Mouse (Mus musculus) thymus, postnatal 4 days (tissue): ENCODE measurements around the gene Tsx.
"Not testable (repeated sequence)": the region's sequence is repeated elsewhere in the genome, so short reads cannot be mapped to it uniquely, and the experiment has no call there.

ENCODE experiments used
- DNase-seq: peaks from one replicate; pipeline ENCODE4 v3.0.0; 2021

Gene Tsx

DNA sequence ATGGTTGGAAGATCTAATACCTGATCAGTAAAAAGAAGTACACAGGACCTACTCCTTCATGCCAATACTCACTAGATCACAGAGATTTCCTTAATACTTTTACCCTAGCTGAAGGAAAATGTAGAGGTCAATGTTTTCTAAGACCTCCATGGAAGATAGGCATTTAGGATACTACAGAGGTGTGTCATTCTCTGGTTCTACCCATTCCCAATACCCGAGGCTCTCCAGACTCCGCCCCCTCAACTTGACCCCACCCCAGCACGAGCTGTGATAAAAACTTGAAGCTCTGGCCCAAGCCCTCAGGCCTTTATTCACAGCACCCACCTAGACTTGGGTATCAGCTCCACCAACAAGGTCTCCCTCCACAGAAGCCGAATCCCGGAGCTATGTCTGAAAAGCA, at the start of gene Tsx:
Gene Tsx (plus strand): TSS at position 301 of the 400 bp plus-strand sequence.
- no peak for DNase-seq

GRCm38 (mm10) chrX:103366201-103366600, 48.1 kb upstream of the Tsx start:
- DNase-seq: no peak

- DNase-seq: no peak
Measured at GRCm38 (mm10) chrX:103368650-103369049, 45.6 kb upstream of the Tsx start.

DNA sequence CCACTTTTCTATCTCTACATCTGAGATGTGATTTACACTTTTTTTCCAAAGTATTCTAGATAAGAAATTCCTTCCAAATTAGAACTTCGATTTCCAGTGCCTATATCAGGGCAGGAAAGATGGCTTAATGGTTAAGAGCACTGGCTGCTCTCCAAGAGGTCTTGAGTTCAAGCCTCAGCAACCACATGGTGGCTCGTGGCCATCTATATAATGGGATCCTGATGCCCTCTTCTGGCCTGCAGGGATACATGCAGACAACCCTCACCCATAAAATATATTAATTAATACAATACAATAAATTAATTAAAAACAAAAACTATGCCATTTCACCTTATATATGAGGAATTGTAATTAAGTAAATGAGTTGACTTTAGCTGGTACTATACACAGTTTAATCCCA, 43.0 kb upstream of the Tsx start:
- DNase-seq: no peak

DNA sequence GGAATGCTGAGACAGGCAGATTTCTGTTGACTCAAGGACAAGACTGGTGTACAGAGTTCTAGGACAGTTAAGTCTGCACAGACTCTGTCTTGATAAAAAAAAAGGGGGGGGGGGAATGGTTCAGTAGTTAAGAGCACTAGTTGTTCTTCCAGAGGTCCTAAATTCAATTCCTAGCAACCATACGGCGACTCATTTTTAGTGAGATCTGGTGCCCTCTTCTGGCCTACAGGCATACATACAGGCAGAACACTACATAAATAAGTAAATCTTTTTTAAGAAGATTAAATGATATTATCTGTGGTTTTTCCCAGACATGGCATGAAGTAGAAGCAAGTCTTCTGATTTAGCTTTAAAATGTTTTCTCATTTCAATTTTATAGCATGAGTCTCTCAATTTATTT, 42.6 kb upstream of the Tsx start:
- no peak for DNase-seq

DNA sequence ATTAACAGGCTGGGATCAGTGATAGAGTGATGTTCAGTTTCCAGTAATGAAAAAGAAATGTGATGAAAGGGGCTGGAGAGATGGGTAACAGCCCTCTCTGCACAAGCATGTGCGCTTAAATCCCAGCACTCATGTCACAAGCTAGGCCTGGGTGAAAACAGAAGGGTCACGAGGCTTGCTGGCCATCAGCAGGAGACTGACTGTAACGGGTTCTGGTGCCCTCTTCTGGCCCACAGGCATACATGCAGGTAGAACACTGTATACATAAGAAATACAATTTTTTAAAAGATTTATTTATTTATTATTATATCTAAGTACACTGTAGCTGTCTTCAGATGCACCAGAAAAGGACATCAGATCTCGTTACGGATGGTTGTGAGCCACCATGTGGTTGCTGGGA, 40.0 kb upstream of the Tsx start:
- peak; percentile 6 for DNase-seq

DNA sequence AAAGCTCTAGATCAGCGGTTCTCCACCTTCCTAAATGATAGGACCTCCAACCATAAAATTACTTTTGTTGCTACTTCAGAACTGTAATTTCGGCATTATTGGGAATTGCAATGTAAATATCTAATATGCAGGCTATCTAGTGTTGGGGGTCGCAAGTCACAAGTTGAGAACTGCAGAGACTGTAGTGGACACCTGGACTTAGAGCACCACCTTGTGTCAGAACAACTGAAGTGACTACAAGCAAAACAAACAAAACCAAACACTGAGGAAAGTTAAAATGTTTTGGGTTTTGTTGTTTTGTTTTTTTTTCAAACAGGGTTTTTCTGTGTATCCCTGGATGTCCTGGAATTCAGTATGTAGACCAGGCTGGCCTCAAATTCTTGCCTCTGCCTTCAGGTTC, 29.7 kb upstream of the Tsx start:
- DNase-seq: no peak

DNA sequence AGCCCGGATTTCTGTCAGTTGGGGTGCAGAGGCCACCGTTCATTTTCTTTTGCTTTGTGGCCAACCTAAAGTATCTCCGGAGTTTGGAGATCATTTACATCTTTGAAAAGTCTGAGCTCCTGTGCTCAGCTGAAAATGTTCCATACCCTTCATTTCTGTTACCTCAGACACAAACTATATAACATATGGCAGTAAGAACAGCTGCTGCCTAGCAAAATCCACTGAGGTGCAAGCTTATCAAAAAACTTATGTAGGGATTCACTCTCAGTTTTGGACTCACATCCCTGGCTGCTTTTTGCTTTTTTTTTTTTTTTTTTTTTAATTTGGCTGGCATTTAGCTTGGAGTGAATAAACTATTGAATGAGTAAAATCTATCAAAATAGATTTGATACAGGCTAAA, 26.1 kb upstream of the Tsx start:
- no peak for DNase-seq

DNA sequence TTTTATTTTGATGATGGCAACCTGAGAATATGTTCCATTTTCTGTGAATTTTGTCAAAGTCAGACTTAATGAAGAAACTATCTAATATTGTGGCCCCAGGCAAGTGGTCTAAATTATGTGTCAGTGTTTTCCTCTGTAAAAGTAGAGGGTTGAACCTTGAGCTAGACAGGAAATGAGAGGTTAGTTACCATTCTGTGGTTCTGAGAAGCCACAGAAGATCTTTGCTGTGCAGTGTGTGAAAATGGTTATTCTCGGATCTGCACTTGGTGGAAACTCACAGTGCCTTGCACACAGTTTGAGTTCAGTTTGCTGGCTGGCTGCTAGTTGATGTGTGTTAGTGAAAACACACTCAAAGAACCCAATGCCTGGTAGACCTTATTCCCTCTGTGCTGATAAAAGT, 20.4 kb upstream of the Tsx start:
- no peak for DNase-seq

DNA sequence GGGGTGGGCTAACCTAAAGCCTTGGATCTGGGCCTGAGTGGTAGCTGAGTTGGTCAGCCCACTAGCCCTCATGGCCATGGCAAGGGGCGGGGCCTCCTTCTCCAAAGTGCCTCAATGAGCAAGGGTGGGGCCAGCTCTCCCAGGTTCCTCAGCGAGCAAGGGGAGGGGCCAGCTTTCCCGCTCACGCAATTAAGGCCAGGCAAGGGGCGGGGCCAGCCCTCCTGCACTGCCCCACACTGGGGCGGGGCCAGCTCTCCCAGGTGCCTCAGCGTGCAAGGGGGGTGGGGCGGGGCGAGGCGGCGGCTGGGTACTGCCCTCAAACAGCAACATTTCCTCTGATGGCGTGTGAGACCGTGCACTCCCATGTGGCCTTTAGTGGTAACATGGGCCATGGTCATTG, 9.2 kb upstream of the Tsx start:
- peak; percentile 6 for DNase-seq

GRCm38 (mm10) chrX:103421710-103422109, 7.4 kb downstream of the Tsx start, which contains the start of gene Gm26992:
Gm26992 (plus strand) TSS chrX:103422010.
- no peak for DNase-seq

GRCm38 (mm10) chrX:103427677-103428076, 13.4 kb downstream of the Tsx start:
- no peak for DNase-seq

DNA sequence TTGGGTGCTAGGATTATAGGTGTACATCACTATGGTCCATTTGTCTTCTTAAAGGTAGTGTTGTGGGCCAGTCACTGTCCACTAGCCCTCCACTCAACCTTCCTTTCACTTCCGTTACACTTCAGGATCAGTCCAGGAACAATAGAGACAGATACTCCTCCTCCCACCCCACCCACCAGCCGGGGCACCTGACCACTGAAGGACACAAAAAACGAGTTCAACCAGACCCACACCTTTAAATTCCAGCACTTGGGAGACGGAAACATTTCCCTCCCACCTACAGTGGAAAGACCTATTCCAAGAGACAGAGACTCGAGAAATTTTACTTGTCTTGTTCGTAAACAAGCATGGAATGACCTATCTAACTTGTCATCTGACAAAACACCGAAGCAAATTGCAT, 18.0 kb downstream of the Tsx start:
- no peak for DNase-seq

DNA sequence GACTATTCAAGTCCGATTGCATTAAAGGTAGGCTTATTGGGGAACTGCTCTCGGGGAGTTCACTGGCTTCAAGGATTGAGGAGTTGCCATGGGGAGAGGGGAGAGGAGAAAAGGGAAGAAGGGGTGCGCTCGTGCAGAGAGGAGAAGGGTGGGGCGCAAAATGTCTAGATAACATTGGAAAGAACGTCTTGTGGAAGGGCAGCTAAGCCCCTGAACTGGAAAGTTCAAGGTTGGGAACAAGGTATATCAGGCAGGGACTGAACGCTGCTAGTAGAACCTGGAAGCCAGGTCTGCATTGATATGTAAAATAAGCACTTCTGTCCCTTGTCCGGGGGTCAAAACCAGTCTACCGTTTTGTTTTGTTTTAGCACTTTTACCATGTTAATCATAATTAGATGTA, 23.8 kb downstream of the Tsx start:
- no peak for DNase-seq

DNA sequence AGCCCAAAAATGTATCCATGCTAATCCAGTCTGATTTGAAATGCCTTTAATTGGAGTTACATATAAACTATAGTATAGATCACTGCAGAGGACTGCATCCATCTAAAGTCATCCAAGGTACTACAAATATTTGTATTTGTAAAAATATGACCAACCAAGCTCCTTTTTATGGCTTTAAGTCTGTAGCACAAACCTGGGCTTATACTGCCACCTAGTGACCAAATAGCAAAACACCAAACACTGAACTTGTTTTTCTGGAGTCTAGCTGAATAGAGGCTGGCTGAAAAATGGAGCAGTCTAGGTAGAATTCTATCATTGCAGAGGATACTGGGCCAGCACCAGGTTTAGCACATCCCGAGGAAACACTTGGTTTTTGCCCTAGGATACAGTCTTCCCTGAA, 26.5 kb downstream of the Tsx start:
- no peak for DNase-seq

DNA sequence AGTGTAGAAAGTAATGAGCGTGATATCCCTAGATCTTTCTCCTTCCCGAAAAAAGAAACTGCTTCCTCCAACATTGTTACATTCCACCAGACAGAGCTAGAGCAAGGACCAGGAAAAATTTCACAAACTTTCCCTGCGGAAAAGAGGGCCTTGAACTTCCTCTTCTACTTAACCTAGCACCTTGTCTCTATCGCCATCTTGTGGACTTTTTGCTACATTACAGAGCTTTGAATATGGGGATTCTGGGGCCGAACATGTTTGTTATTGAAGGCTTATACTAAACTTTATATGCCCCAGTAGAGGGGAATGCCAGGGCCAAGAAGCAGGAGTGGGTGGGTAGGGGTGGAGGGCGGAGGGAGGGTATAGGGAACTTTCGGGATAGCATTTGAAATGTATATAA, 29.5 kb downstream of the Tsx start:
- no peak for DNase-seq

- DNase-seq: peak; percentile 47
Measured at GRCm38 (mm10) chrX:103447539-103448169, 33.4 kb downstream of the Tsx start.

DNA sequence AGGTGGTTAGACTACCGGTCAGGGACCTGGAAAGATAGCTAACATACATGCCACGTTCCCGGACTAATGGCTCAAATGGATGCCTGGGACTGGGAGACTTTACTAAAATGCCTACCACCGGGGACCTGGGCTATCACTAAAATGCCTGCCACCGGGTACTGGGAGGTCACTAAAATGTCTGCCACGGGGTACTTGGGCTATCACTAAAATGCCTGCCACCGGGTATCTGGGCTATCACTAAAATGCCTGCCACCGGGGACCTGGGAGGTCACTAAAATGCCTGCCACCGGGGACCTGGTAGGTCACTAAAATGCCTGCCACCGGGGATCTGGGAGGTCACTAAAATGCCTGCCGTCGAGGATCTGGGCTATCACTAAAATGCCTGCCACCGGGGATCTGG, 34.2 kb downstream of the Tsx start:
- not testable (repeated sequence) for DNase-seq

DNA sequence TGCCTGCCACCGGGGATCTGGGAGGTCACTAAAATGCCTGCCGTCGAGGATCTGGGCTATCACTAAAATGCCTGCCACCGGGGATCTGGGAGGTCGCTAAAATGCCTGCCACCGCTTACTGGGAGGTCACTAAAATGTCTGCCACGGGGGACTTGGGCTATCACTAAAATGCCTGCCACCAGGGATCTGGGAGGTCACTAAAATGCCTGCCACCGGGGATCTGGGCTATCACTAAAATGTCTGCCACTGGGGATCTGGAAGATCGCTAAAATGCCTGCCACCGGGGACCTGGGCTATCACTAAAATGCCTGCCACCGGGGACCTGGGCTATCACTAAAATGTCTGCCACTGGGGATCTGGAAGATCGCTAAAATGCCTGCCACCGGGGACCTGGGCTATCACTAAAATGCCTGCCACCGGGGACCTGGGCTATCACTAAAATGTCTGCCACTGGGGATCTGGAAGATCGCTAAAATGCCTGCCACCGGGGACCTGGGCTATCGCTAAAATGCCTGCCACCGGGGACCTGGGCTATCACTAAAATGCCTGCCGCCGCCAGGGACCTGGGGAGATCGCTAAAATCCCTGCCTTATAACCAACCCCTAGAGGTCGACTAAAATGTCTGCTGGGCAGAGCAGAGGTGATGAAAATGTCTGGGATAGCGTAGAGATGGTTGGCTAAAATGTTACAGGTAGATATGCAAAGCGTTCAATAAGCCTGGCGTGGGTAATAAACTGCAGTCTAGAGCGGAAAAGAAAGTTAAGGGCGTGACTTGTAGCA, 34.9 kb downstream of the Tsx start:
- DNase-seq: not testable (repeated sequence)

DNA sequence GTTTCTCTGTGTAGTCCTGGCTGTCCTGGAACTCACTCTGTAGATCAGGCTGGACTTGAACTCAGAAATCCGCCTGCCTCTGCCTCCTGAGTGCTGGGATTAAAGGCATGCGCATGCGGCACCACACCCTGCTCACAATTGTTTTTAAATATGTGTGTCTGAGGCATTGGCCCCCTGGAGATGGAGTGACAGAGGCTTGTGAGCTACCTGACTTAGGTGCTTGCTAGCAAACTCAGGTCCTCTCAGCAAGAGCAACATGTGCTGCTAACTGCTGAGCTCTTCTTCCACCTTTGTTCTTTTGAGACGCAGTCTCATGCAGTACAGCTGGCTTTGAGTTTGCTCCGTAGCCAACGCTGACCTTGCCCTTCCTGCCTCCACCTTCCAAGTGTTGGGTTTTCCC, 38.5 kb downstream of the Tsx start:
- DNase-seq: no peak

GRCm38 (mm10) chrX:103460056-103460455, 45.8 kb downstream of the Tsx start:
- peak; percentile 25 for DNase-seq

GRCm38 (mm10) chrX:103468998-103469397, 54.7 kb downstream of the Tsx start:
- no peak for DNase-seq

DNA sequence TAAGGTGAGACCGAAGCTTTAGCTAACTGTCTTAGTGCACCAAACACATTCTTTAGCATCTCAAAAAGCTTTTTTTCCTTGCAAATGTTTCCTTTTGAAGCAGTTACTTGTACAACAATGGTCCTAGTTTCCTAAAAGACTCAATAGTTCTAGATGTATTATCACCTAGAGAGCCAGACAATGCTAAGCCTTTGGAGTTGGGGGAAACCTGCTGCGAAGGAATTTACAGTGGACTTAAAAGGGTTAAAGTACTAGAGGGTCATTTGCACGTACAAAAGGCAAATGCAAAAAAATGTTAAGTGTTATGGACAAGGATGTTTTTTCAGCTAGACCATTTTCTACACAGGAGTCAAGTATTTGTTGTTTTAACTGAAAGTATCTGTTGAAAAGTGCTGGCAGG, 58.1 kb downstream of the Tsx start:
- DNase-seq: no peak
